Mouse (Mus musculus): ENCODE results near the gene Traf5.

Traf5 gene

DNA sequence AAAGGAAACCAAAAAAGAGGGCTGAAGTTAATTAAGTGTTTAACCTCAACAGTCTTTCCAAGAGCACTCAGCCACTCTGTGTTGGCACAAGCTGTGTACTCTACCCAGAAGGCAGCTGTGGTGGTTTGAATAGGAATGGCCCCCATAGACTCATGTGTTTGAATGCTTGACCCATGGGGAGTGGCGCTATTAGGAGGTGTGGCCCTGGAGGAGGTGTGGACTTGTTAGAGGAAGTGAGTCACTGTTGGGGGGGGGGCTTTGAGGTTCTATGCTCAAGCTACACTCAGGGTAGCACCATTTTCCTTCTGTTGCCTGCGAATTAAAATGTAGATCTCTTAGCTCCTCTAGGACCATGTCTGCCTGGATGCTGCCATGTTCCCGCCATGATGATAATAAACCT is 25.4 kb downstream of the Traf5 start:
- no peak for DNase-seq (ENCODE audit: extremely low read depth, low read depth)

DNA sequence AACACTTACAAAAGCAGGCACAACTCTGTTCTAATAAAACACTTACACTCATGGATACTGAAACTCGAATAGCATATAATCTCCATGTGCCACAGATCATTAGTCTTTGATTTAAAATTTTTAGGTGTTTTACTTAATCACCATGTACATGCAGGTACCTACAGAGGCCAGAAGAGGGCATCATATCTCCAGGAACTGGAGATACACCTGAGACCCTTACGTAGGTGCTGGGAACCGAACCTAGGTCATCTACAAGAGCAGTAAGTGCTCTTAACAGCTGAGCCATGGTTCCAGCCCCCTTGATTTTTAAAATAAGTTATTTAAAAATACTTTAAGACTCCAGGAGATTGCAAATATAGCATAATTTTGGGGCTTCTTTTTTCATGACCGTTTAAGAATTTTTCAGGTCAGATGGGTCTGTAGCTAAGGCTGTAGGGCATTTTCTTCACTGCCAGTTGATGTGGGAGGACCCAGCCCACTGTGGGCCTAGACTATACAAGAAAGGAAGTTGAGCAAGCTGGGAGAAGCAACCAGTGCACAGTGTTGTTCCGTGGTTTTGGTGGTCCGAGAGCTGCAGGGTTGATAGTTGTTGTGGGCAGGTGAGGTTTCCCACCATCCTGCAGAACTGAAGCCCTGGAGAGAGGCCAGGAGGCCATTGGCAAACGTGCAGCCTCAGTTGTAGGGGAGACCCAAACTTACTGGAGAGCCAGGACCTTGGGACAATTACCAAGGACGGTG is 29.0 kb downstream of the Traf5 start:
- no peak for DNase-seq (ENCODE audit: extremely low read depth, low read depth)

DNA sequence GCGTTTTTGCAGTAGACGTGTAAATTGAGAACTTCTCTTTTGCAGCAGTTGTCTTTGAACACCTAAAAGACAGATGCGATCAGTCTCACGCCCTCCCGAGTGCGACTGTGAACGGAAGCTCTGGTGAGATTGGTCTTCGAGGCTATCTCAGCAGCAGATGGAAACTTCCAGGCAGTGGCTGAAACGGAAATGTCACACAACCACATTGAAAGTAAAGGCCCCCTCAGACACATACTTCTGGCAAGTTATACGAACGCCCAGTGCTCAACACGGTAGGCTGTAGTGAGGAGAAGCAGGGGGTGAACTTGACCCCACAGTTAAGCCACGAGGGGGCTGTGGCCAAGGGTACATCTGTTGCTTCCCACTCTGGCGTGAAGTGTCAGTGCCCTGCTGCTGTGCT is 29.7 kb downstream of the Traf5 start:
- DNase-seq (ENCODE audit: extremely low read depth, low read depth): no peak

DNA sequence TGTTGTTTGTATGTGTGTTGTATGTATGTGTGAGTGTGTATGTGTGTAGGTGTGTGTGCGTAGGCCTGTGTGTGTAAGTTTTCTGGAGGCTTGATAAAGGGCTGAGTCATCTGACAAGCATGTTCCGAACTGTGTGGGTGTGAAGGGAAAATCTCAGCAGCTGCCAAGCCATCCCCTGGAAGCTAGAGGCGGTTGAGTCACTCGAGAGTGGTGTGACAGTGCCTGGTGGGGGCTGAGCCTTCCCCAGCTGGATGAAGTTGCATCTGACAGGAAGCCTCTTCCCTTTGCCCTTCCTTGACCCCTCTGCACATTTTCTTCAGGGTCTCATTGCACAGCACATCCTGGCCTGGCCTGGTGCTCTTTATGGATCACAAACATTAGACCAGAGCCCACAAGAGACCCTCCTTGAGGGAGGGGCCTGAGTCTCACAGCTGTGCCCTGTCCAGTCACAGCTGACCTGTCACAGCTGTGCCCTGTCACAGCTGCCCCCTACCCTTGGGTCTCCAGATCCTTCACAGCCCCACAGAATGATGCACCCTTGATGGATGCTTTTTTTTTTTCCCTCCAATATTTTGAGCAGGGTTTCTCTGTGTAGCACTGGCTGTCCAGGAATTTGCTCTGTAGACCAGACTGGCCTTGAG is 30.6 kb downstream of the Traf5 start:
- no peak for DNase-seq (ENCODE audit: extremely low read depth, low read depth)

DNA sequence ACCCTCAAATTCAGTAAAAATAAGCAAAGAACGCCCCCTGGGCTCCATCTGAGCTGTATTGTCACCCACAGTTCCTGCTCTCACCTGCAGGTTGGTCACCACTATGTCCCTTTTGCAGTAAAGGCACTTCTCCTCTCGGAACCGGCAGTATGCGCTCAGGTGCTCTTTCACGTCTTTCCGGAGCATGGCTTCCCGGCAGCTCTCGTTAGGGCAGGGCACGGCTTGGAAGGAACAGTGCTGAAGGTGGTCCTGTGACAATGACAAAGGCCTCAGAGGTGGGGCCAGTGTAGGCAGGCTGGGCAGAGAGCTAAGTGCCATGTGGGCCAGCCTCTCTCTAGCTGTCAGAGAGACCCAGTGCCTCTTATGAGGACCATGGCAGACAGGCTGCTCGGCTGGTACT is 33.4 kb downstream of the Traf5 start:
- no peak for DNase-seq (ENCODE audit: extremely low read depth, low read depth)

DNA sequence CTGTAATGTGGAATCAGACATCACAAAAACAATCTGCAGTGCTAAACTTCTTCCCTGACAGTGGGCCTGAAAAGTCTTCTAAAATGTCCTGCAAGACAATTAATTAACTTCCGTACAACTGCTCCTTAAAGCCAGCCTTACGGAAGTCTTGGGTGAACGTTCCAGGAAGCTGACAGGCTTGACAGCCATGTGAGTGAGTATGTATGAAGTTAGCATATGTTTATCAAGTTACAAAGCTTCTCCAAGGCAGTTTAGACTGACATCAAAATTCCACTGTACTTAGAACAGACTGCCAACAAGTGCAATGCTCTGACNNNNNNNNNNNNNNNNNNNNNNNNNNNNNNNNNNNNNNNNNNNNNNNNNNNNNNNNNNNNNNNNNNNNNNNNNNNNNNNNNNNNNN is 38.6 kb downstream of the Traf5 start:
- no peak for DNase-seq (ENCODE audit: extremely low read depth, low read depth)

DNA sequence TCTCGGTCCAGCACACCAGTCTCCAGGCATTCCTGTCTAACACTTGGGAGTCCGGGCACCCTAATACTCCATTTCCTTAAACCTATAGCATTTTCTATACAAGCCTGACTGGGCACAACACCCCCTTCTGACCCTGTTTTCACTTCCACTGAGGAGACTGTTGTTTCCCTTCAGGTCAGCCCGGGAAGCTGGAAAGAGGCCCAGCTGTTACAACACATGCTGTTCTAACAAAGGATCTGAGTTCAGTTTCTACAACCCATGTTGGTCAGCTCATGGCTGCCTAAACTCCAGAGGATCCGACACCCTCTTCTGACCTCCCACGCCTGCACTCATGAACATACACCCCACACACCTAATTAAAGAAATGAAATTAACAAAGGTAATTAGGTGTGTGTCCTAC is 39.4 kb downstream of the Traf5 start:
- DNase-seq (ENCODE audit: extremely low read depth, low read depth): no peak

DNA sequence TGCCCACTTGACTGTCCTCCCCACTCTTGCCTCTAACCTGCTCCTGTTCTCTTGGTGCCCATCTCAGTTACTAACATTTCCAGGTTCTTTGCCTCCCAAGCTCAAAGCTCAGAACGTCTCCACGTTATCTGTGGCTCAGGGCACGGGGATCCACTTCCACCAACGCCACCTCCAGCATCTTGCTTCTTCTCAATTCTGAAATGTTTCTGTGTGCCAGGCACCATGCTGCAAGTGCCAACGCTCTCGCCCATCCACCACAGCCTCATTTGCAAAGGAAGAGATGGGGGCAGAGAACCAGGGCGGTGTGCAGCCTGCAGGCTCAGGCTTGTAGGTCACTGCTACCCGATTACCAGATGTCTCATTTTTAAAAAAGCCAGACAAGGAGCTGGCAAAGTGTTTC is 39.9 kb downstream of the Traf5 start:
- DNase-seq (ENCODE audit: extremely low read depth, low read depth): no peak

DNA sequence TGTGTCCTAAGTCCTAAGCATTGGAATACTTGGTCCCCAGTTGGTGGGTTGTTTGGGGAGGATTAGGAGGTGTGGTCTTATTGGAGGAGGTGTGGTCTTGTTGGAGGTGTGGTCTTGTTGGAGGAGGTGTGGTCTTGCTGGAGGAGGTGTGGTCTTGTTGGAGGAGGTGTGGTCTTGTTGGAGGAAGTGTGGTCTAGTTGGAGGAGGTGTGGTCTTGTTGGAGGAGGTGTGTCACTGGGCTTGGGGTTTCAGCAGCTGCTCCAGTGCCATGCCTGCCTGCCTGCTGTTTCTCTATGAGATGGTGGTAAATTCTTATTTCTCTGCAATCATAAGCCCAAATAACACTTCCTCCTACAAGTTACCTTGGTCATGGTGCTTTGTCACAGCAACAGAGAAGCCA is 93.3 kb downstream of the Traf5 start:
- no peak for DNase-seq (ENCODE audit: extremely low read depth, low read depth)

DNA sequence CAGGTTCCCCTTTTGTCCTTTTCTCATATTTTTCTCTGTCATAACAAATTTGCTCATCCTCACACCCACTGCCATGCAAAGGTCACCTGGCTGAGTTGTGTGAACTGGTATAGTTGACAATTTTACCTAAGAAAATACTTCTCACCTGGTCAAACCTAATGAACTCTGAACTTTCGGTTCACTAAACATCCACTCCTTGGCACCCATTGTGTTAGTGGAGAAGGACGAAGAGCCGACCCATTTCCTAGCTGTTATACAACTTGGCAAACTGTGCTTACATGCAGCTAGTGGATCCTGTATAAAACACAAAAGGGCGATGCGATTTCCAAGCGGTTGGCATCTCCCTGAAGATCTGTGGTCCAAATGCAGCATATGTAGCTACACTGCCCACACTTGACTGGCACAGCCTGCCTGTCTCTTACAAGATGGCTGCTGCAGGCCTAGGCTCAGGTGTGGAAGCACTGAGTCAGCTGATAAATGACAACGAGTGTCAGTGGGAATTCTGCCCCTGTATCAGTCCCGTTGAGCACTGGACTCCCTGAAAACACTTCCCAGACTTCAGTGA is 95.7 kb downstream of the Traf5 start:
- DNase-seq (ENCODE audit: extremely low read depth, low read depth): no peak

DNA sequence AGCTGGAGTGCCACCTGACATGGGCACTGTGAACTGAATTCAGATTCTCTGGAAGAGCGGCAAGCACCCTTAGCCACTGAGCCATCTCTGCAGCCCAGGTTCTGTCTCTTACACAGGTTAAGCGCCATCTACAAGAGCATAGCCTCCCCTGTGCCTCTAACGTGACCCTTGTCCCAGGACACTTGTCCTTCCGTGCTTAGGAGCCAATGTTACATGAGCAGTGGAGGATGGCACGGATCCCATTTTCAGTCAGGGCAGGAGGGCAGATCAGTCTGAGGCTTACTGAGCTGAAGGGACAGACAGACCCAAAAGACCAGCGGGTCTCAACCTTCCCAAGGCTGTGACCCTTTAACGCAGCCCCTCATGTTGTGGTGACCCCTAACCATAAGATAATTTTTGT is 96.4 kb downstream of the Traf5 start:
- no peak for DNase-seq (ENCODE audit: extremely low read depth, low read depth)

DNA sequence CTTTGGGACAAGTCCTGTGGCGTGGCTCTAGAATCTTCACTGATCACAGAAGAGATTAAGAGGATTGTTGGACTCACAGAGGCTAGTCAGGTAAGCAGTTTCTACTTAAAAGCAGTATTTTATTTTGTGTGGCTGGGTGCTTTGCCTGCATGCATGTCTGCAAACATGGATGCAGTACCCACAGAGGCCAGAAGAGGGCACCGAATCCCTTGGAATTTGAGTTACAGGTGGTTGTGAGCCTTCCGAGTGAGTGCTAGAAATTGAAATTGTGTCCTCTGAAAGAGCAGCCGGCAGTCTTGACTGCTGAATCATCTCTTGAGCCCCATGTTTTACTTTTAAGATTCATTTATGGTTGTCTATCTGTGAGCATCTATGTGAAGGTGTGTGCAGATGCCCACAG is 96.9 kb downstream of the Traf5 start:
- peak; percentile 15 for DNase-seq (ENCODE audit: extremely low read depth, low read depth)

DNA sequence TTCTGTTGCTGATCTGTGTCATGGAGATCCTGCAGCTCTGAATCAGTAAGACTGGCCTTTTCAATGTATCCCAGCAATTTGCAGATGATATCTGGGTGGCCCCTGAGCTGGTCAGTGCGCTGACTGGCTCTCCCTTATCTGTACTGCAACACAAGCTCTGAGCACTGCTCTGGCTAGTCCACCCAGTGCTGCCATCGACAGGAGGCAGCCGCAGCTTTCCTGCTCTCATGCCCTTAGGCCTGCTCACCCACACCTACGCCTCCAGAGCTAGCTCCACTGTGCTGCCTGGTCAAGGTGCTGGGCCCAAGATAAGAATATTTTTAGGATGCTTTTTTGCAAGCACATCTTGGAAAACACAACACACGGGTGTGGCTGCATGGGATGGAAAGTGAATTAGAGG is 97.9 kb downstream of the Traf5 start:
- no peak for DNase-seq (ENCODE audit: extremely low read depth, low read depth)

DNA sequence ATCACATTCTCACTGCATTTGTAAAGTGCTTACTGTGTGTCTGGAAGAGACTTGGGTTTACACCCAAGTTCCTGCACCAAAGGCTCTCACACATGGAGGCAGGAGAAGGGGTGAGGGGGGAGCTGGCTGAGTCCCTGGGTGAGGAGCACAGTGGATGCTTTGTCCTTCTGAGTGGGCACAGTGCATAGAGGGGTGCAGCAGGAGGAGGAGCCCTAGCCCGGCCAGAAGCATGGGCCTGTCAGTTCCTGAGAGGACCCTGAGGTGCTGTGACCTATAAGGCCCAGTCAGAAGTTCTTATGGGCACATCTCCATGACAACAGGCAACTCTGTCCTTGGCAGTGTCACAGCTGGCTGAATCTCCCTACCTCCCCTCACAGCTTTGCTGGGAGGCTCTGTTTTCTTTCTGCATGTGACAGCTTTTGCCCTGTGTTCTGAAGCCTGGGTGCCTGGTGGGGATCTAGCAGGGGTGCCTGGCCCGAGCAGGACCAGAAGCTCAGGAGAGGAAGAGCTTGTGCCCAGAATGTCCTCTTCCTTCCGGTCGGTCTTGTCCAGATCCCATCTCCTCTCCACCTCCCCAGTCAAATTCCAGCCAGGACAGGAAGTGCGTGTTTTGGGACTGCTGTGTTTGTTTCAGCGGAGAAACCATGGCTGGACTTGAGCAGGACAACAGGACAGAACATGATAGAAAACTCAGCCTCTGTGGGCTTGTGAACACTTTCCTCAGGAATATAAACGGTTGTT is 100.1 kb downstream of the Traf5 start:
- DNase-seq (ENCODE audit: extremely low read depth, low read depth): no peak

DNA sequence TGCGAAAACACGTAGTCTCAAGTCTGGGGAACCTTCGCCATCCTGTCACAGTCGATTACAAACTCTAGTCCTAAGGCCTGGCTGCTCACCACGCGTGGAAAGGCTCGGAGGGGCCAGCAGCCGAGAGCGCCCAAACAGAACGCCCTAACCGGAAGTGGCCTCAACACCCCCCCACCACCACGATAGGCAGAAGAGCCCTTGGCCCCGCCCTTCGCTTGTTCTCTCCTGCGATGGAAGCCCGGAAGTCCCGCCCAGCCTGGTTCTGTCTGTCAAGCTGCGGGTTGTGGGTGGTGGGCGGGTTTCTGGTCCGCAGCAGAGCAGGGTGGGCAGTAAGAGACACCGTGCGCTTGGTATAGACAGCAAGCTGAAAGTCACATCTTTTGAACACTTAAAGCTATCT is 102.4 kb downstream of the Traf5 start:
- DNase-seq (ENCODE audit: extremely low read depth, low read depth): peak; percentile 89

DNA sequence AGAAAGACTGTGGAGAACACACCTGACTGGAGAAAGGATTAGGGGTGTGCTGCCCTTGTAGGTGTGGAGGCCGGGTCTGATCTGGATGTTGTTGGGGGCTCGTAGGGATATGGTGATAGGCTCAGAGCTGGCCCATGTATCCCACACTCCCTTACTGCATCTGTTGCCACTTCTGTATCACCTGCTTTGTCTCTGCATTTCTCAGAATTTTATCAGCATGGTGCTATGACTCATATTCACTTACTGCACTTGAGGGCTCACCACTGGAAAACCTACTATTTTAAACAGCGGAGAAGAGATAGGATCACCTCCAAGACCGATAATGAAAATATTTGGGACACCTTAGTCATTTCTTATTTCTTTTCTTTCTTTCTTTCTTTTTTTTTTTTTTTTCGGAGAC is 103.3 kb downstream of the Traf5 start:
- peak; percentile 16 for DNase-seq (ENCODE audit: extremely low read depth, low read depth)

DNA sequence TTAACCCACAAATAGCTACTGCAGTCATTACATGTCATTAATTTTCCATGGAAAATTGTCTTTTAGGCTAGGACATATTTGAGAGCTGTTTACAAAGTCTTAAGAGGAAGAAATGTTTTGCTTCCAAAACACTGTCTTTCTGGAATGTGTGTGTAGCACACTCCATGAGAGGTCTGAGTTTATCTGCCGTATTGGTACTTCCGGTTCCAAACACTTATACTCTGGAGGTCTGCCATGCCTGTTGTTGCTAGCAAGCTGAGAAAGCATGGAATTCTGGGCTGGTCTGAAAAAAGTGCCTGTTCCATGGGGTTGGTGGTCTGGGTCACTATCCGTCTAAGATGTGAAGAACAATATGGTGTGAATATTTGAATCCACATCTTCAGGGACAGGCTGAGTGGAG is 103.7 kb downstream of the Traf5 start:
- DNase-seq (ENCODE audit: extremely low read depth, low read depth): peak; percentile 28

DNA sequence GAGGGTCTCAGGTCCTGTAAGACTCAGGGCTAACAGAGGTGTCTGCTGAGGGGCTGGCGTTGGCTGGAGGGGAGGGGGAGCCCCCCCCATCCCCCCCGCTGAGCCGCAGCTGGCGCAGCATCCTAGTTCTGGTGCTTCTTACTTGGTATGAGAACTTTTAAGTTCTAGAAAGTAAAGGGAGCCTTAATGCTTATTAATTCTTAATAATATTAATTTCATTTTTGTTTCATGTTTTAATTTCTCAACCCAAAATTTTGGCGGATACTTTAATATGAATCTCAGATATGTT is 104.9 kb downstream of the Traf5 start:
- DNase-seq (ENCODE audit: extremely low read depth, low read depth): no peak

DNA sequence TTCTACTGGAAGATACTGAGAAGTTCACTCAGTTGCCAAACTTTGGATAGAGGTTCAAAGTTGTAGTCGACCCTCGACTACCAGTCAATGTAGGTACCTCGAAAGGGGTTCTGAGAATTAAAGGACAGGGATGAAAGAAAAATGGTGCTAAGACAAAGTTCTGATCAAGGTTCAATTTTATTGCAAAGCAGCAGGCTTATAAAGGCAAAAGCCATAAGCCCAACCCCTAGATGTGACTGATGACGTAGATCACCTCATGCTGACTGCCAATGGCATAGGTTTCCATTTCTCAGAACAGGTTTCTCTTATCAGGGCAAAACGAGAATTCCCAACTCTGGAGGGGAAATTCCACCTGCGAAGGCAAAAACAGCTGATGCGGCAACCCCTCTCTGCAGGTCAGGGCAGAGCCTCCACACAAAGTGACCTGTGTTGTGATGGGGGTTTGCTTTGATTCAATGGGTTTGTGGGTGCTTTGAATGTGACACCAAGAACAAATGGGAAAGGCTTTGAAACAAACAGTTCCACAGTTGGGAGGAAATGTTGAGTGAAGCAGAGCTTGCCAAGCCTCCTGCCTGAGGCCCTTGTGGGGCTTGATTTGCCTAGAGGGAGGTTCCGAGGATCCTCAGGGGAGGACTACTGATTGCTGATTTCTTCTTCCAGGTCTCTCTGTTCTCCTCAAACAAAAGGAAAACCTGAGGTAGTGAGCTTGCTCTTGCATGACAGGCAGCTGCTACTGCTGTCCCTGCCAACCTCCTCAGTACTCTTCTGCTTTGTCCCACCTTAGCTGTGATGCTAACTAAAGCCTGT is 105.5 kb downstream of the Traf5 start:
- DNase-seq (ENCODE audit: extremely low read depth, low read depth): no peak

DNA sequence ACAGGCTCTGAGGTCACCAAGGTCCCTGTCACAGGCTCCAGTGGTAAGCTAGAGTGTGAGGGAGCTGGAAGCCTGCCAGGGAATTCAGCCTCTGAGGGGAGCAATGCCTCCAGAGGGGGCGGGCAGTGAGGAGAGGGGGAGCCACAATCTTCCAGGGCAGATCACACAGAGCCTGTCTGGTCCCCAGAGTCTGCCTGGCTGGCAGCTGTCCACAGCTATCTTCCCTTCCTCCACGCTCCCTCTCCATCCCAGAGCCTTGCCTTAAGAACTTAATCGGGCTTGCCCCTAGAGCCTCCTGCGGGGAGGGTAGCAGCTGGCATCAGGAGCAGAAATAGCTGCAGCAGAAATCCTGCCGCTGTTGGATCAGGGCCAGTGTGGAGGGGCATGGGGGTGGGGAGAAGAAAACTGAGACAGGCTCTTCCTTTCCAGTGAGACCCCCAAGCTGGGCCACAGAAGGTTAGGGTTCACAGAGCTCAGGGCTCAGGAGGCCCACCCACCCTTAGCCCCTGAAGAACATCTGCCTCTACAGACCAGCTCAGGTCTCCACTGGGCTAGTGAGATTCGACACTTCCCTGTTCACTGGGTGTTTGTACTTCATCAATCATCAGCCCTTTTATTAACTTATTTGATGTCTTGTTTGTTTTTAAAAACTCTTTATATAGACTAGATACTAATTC is 110.8 kb downstream of the Traf5 start:
- DNase-seq (ENCODE audit: extremely low read depth, low read depth): no peak

DNA sequence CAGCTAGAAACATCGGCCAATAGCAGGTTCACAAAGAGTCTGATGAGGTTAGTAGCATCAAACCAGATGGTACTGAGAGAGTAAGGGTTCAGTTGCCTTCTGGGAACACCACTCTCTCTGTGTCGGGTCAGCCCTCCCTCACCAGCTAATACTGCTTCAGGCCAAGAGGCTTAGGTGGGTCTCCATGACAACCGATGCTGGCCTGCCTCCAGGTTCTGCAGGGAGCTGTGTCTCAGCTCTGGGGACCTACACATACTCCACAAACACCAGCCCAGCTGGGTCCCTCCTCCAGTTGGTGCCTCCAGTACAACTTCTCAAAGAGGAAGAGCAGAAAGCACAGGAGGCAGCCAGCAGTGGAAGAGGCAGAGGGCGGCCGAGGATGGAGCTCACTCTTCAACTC is 115.2 kb downstream of the Traf5 start, which contains the start of gene Rd3:
Gene Rd3 (plus strand): TSS at position 184 of the 400 bp plus-strand sequence.
- DNase-seq (ENCODE audit: extremely low read depth, low read depth): no peak

All from MEL-GATA-1-ER (cell line).